Mouse (Mus musculus) heart, postnatal 14 days (tissue): ENCODE measurements at regions not wholly inside any gene's neighbourhood (a gene's known extent, or its start where the extent isn't known, plus 50 kb on each side); places are given as distances from the start of the nearest gene placed in this dataset.
"Not testable (repeated sequence)": the region's sequence is repeated elsewhere in the genome, so short reads cannot be mapped to it uniquely, and the experiment has no call there.

Experiments used
- DNase-seq, 2 experiments: peaks; one replicate each; pipeline ENCODE4 v3.0.0; 2021 to 2022
- intact Hi-C: fragments of 180-260 bp; cut with DNase I; formaldehyde crosslinking; loops from one replicate; pipeline ENCODE4 v1.15.1; 2025

GRCm38 (mm10) chr9:78769168-78769567 lies 153.8 kb downstream of the Cd109 start:
- intact Hi-C loops = loop anchor here (1.0 kb wide), 1 partner anchor 952 kb away; no protein-coding TSS in a partner anchor
- DNase-seq = peak in 1 of 2 experiments; percentile 29

- no peak for DNase-seq
- intact Hi-C loops = loop anchor here (2.0 kb wide), 1 partner anchor 947 kb away; no protein-coding TSS in a partner anchor
Measured at GRCm38 (mm10) chr9:78773936-78774335, 158.6 kb downstream of the Cd109 start.

- DNase-seq = peak; percentile 24 to 57
- intact Hi-C loops = loop anchor here (2.0 kb wide), 1 partner anchor 945 kb away; no protein-coding TSS in a partner anchor
Measured at GRCm38 (mm10) chr9:78775462-78775861, 160.1 kb downstream of the Cd109 start.

DNA sequence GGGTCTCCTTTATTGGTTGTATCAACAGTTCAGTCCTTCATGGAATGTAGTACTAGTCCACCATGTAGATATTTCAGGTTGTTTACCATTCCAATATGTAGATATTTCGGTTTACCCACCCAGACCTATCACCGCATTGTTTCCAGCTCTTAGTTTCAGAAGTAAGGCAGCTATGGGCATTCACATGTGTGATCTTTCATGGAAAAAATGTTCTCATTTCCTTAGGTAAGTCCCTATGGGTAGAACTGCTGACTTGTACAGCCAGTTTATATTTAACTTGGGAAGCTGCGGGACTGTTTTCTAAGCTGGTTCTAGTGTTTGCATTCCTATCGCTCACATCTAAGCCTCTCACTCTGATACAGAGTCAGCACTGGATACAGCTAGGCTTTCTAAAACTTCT lies 165.2 kb downstream of the Cd109 start:
- intact Hi-C loops = no loop called here
- DNase-seq = no peak

DNA sequence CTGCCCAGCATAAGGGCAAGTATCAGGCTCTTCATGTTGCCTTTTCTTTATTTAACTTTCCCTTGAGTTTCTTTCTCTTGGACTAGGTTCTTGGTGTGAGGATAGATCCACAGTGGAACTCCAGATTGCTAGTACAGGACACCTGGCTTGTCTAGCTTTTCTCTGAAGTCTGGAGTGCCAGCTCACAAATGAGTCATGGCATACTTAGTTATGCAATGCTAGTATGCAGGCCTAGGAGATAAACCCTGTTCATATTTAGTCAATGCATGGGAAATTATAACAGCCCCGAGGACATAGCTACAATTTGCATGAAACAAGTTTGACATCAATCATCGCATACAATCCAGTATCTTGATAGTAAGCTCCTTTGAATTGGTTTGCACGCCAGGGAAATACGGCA lies 167.0 kb downstream of the Cd109 start:
- DNase-seq = no peak
- intact Hi-C loops = no loop called here

GRCm38 (mm10) chr9:78782860-78783259 lies 167.5 kb downstream of the Cd109 start:
- intact Hi-C loops = no loop called here
- no peak for DNase-seq

GRCm38 (mm10) chr9:78787866-78788265 lies 172.5 kb downstream of the Cd109 start:
- intact Hi-C loops = loop anchor here (1.0 to 5.0 kb wide), 3 partner anchors 319 to 1239 kb away; no protein-coding TSS in a partner anchor
- DNase-seq = peak in 1 of 2 experiments; percentile 28

GRCm38 (mm10) chr9:78789703-78790102 lies 174.4 kb downstream of the Cd109 start:
- intact Hi-C loops = loop anchor here (5.0 kb wide), 2 partner anchors 318 to 1238 kb away; no protein-coding TSS in a partner anchor
- DNase-seq = no peak

GRCm38 (mm10) chr9:78790155-78790554 lies 174.8 kb downstream of the Cd109 start:
- intact Hi-C loops = no loop called here
- DNase-seq = no peak

- intact Hi-C loops = no loop called here
- no peak for DNase-seq
Measured at GRCm38 (mm10) chr9:78795801-78796200, 180.5 kb downstream of the Cd109 start.

GRCm38 (mm10) chr9:78817221-78817620 lies 201.9 kb downstream of the Cd109 start:
- DNase-seq = no peak
- intact Hi-C loops = no loop called here

DNA sequence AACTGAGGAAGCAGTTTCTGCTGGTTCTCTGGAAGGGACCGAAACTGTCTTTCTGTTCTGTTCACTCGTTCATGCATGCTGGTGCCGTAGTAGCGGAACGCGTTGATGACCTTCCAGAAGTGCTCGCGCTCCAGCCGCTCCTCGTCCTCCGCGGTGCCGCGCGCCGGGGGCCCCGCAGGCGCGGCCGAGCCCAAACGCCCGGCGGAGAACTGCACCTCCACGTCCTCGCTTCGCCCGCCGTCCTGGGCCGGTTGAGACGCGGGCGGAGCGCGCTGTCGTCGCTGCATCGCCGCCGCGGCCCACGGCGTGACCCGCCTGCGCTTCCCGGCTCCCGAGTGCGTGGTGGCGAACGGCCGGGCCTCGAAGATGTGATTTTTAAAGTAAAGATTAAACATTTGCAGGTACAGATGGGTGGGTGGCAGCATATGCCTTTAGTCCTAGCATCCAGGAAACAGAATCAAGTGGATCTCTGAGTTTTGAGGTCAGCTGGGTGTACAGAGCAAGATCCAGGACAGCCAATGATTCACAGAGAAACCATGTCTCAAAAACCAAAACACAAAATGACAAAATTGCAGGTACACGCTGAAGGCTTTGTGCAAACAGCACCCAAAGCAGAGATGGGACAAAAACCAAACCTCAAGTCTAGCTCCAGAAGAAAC lies 206.3 kb downstream of the Cd109 start:
- intact Hi-C loops = not testable (repeated sequence)
- DNase-seq = peak; percentile 6 to 26

DNA sequence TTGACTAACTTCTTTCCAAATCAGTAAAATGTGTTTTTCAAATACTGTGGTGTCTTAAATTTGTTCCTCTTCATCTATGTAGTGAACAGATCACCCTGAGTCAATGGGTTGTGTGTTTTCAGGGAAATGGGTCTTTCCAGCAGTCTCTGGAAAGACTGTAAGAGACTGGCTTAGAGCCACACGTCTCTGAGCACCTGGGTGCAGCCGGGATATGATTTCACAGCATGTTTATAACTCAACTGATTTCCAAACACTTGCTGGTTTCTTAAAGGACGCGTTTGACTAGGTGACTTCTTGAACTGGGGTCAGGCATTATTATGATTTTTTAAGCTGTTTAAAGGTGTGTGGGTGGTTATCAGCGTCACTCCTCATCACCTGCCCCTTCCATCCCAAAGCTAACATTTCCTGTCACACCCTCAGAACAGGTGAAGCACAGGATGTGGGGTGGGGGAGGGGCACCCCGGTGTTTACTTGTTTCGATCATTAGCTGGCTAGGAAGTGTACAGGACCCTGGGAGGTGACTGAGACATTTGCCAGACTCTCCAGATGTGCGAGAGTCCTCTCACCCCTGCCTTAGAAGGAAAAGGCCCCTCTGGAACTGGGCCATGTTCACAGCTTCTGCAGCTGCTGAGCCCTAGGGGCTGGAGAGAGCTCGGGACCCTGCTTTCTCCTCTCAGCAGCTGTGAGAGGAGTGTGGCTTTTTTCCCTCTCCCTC lies 229.8 kb downstream of the Cd109 start:
- intact Hi-C loops = no loop called here
- peak; percentile 14 to 35 for DNase-seq

DNA sequence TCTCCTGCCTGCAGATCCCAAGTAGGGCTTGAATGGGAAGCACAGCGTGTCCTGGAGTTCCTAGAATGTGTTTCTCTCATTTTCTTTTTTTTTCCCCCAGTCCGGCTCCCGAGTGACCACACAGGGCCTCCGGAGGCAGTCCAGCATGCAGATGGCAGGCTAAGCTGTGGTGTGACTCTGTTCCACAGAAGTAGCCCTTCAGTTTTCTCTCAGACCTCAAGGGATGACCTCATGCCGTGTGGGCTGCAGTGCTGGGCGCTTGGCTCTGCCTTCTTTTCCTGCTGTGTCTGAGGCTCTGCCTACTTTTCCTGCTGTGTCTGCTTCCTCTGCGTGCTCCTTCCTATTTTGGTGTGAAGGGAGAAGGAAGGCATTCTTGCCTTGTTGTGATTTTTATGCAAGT lies 230.8 kb downstream of the Cd109 start:
- intact Hi-C loops = no loop called here
- DNase-seq = peak; percentile 7 to 12

DNA sequence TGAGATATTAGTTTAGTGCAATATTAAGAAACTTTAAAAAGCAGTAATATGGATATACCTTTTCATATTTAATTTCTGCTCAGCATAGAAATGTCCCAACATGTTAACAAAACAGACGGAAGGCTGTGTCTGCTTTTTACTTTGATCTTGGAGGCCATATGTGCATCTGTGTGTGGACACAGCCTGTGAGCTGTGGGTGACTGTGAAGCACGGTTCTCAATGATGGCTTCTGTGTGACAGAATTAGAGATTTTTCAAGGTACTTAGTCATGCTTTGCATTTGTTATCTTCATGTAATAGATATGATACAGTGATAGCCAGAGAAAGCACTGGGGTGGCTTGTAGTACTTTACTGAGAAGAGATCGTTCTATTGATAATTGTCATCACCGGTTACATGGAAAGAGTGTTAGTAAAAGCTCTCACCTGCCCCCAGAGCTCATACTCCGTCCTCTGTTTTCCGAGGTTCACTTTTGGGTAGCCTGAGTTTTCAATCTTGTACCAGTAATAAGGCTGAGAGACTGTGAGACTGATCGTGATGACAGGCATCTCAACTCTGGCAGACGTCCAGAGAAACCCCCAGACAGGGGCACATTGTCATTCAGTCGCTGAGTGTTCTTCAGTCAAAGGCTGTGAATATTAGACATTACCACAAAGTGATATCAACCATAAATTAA lies 232.7 kb downstream of the Cd109 start:
- intact Hi-C loops = no loop called here
- no peak for DNase-seq

DNA sequence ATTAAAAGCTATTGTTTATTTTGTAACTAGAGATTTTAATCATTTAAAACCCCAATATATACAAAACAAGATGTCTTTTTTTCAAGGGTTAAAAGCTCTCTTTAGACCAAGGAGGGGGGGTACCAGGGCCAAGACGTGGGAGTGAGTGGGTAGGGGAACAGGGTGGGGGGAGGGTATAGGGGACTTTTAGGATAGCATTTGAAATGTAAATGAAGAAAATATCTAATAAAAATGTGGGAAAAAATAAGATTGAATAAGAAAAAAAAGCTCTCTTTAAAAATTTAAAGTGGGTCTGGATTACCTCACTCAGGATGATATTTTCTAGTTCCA lies 233.2 kb downstream of the Cd109 start:
- intact Hi-C loops, DNase-seq: not testable (repeated sequence)

DNA sequence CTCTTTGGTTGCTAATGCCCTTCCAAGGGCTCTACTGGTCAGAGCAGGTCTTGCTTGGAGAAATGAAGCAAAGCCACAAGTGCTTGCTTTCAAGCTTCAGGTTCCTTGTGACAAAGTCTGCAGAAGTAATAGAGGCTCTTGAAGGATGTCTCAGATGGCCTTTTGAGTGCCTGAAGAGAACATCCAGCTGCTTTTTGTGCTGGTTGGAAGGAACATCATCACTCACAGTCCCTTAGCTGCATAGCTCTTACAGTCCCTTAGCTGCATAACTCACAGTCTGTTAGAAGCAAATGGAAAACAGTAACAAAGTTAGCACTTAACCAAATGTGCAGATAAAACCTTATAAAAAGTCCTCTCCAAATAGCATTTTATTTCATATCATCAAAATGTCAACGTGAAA lies 241.6 kb downstream of the Cd109 start:
- intact Hi-C loops = no loop called here
- no peak for DNase-seq

- no peak for DNase-seq
- intact Hi-C loops = no loop called here
Measured at GRCm38 (mm10) chr9:78859956-78860355, 244.6 kb downstream of the Cd109 start.

DNA sequence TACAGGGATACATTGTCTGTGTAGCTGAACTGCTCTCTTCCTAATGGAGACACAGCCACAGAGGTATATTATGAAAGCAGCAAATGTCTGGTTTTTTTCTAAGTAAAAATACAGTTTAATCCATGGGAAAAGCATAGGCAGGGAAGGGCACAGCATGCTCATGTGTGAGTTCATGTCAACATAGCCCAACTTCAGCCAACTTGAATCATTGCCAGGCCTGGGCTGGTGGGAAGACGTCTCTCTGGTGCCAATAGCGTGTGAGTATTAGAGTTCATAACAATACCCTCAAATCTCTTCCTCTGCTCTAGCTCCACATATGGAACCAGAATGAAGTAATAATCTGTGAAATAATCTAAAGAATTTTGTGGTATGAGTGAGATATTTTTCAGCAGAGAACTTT lies 257.2 kb downstream of the Cd109 start:
- peak in 1 of 2 experiments; percentile 3 for DNase-seq
- intact Hi-C loops = no loop called here

DNA sequence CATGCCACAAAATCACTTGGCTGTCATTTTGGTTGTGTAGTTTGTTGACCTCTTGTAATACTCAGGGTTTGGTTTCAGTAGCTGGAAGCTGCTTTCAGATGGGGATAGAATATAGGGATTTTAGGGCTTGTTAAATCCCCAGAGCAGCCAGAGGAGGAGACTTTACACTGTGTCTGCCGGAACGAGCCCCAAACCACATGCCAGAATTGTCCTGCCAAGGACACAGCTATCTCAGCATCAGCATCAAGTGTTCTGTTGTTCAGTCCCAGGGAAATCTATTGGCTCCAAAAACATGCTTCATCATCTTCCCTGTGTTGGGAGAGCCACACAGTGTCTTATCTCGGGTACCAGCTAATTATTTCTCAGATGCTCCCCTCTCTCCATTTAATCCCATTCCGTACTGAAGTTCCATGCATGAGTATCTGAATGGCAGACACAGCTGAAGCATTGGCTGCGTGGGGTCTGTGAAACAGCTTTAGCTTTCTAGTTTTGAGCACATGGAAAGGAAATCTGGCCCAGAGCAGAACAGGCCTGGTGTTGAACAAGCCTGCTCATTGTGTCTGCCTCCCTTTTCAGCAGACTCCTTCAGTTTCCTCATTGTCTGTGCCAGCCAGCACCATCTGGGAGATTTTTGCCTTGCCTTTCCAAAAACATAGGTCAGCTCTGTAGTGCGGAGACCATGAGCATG lies 264.8 kb downstream of the Cd109 start:
- intact Hi-C loops = no loop called here
- DNase-seq = peak in 1 of 2 experiments; percentile 5
